Mouse (Mus musculus) cerebellum, adult 8-10 months (tissue): ENCODE data around the gene Myo1b.

Experiments used
- DNase-seq: peaks from one replicate; pipeline ENCODE4 v3.0.0; 2022

Gene Myo1b

GRCm38 (mm10) chr1:51845264-51846036 is 70.4 kb downstream of the Myo1b start:
- no peak for DNase-seq

DNA sequence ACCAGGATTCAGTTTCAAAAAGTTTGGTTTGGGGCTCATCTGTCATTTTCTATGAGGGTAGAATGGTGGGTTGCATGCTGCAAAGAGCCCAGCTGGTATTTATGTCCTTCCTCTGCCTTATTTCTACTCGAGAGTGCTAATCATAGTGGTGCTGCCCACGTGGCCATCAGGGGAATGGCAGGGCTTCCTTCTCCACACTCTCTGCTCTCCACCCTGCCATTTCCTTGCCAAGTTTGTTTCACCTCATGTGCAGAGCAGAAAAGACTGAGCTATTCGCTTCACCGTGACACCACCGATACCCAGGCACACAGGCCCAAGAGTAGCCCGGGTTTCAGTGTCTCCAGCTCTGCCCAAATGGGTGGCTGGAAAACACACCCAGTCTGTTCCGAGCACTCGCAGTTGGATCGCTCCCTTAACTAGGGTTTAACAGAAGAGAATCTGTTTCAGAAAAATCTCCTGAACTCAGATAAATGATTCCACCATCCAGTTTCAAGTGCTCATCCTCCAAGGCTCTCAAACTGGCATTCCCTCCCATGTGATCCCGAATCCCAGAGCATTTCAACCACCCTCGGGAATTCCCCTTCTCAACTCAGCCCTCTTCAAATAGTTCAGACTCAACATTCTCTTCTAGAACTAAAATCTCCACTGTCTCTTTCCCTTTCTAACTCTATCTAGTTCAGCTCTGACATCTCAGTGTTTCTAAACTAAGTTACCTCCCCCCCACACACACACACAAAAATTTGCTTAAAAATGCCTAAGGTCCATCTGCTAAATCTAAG is 77.8 kb downstream of the Myo1b start:
- DNase-seq: no peak

- no peak for DNase-seq
These were observed 78.6 kb downstream of the Myo1b start for GRCm38 (mm10) chr1:51837311-51837710.

- DNase-seq: no peak
These were observed 80.1 kb downstream of the Myo1b start for GRCm38 (mm10) chr1:51835795-51836194.

DNA sequence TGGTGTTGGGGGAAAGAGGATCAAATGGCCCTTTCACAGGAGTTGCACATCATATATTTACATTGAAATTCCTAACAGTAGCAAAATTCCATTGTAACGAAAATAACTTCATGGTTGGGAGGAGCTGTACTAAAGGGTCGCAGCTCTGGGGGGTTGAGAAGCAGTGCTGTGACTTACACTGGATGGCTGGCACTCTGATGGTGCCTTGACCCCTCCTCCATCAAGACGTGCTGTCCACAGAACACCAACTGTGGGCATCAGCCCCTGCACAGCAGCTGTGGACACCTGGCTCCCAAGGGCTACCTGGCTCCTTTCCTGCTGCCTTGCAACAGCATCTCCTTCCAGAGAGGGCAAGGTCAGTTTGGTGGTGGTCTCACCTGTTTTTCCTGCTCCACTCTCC is 81.8 kb downstream of the Myo1b start:
- no peak for DNase-seq

- no peak for DNase-seq
These were observed 86.5 kb downstream of the Myo1b start for GRCm38 (mm10) chr1:51829353-51829752.

- no peak for DNase-seq
These were observed 93.3 kb downstream of the Myo1b start for GRCm38 (mm10) chr1:51822531-51822930.

GRCm38 (mm10) chr1:51821701-51822495 is 94.0 kb downstream of the Myo1b start:
- no peak for DNase-seq

DNA sequence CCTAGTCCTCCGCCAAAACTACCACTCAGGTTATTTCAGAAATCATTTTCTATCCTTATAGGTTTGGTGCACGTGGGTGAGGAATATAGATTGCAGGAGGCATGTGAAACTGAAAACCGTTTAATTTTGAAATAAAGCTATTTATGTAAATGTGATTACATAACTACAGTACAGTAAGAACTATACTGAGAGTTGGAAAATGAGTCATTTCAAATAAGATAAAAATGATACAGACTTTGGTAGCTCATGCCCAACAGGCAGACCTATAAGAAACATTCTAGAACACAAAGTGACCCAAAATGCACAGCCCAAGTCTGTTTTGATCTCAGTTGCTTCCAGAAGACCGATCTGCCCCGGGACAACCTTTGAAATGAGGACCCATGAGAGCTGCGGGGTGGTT is 95.4 kb downstream of the Myo1b start:
- DNase-seq: no peak

- no peak for DNase-seq
These were observed 95.8 kb downstream of the Myo1b start for GRCm38 (mm10) chr1:51820013-51820441.

DNA sequence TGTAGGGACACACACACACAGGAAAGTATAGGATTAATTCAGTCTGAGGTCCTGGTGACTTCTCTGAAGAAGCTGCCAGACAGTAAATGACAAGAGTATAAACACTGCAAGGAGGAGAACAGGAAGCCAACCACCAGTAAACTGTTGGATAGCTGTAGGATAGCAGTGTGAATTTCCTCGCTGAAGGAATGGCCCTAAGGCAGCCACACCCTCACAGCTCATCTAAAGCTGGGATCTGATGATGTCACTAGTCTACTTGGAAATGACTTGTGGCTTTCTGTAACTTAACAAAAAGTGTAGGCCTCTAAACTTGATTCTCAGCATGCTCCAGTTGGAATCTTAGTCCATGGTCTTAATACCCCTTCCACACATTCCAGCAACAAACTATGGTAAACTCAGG is 100.2 kb downstream of the Myo1b start:
- no peak for DNase-seq

DNA sequence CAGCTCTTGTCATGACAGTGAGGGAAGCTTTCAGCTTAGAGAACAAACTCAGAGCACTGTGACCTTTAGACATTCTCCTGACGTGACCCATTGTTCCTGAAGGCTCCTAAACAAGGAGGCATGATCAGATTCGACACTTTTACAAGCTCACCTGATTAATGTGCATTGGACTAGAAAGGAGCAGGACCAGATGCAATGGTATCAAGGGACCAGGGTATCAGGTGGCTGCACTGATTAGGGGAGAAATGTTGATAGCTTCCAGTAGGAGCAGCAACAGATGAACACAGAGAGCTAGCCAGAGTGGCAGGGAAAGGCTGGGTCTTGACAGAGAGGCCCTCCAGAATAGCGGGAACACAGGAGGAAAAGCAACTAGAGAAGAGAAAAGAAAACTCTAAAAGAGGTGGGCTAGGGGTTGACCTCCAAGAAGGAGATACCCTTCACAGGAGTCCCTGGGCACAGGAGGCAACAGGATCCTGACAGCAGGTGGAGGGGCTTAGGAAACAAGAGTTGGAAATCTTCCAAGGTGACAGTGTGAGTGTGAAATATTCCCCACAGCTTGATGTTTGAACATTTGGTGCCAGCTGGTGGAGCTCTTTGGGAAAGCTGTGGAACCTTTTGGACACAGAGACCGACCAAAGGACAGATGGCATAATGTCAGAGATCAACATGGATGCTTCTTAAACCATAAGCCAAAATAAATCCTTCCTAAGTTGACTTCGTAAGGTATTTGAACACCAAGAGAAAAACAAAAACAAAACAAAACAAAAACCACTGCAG is 100.8 kb downstream of the Myo1b start:
- no peak for DNase-seq

DNA sequence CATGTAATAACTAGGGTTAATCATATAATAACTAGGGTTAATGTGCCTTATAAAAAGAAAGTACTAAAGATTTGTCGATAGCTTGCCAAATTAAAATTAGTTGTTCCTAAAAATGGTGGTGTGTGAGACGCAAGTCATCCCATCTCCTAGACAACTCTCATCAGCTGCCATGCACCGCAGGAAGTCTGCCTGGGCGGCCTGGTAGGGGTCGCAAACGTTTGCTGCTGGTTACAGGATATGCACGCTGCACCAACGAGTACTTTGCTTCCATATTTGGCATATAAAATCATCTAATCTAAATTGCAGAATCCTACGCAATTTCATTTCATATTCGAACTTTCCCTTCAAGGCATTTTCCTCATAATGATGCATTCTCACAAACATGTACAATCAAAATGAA is 107.0 kb downstream of the Myo1b start:
- DNase-seq: no peak

- no peak for DNase-seq
These were observed 107.6 kb downstream of the Myo1b start for GRCm38 (mm10) chr1:51808228-51808627.

DNA sequence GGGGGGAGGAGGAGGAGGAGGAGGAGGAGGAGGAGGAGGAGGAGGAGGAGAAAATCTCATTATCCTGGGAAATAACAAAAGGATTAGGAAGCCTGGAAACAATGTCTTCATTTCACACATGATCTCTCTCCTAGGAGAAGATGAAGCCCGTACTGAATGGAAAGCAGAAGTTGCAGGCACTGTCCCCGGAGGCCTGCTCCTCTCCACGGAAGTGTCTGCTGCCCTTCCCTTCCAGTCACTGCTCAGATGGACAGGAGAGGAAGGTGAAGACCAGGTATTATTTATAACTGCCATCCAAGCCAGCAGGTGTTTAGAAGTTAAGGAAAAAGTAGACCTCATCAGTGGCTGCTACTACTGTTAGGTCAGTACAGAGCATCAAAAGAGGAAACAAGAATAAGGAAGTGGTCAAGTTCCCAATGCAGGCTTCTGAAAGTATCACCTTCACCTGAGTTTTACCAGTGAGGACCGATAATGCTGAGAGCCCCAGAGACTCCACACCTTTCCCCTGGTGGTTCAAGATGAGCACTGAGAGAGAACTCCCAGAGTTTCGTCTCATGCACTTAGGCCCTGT is 110.7 kb downstream of the Myo1b start:
- DNase-seq: no peak

DNA sequence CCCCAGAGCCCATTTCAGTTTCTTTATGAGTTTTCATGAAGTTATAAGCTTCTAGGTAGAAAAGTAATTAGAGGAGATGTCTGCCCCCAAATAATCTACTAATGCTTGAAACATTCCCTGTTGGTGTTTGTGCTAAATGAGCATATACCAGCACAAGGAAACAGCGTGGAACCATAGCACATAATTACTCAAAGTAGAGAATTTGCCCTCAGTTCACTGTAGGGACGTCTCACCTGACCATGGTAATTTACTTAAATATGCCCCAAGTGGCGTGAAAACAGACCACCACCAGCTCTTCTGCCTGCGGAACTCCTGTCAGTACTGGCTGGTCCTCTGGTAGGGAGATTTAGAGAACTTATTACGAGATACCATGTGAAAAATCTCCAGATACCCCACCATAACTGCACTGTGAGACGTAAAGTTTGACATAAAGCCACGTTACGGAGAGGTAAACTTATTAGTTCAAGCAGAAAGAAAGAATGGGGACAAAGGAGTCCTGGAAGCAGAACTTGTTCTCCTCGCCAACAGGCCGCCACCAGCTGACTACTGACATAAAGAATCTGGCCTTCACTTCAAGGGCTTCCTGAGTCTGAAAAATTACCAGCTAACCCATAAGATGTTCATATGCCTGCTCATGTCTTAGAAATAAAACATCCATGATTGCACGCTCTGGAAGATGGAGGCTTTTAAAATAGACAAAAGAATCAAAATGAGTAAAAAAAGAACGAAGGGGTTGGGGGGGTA is 111.4 kb downstream of the Myo1b start:
- DNase-seq: no peak

DNA sequence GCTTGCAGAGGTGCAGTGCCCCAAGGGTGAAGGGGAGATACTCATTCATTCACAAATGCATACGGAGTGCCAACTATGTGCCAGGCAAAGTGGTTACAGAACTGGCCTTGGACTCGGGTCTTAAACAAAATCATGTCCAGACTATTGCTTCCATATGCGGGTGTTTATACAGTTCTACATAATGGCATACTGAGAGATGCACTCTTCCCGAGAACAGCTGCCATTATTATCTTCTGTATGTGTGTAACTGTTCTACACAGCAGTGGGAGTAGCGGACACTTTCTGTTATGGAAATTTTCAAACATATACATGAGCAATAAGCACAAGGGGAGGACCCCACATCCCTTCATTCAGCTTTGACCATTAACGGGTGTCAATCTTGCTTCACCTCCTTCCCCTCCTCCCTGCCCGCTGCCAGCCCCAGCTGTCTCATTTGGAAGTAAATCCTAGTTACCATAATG is 117.8 kb downstream of the Myo1b start:
- no peak for DNase-seq

GRCm38 (mm10) chr1:51795586-51796309 is 120.1 kb downstream of the Myo1b start:
- DNase-seq: no peak

- DNase-seq: no peak
These were observed 126.6 kb downstream of the Myo1b start for GRCm38 (mm10) chr1:51789269-51789668.

DNA sequence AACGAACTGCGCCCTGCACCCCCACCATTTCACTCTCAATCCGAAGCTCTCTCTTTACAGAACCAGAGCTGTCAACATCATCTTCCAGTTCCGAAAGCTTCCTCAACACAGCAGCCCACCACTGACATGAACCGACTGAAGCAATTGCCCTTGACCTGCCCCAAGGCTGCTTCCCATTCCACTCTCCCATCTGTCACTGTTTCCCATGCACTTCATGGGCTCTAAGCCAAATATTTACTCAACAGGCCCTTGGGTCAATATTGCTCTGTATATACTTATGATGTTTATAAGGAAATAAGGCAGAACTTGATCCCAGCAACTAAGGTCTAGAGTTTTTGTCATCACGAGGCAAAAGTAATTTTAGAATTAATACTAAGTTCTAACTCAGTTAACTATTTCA is 133.8 kb downstream of the Myo1b start:
- DNase-seq: no peak

DNA sequence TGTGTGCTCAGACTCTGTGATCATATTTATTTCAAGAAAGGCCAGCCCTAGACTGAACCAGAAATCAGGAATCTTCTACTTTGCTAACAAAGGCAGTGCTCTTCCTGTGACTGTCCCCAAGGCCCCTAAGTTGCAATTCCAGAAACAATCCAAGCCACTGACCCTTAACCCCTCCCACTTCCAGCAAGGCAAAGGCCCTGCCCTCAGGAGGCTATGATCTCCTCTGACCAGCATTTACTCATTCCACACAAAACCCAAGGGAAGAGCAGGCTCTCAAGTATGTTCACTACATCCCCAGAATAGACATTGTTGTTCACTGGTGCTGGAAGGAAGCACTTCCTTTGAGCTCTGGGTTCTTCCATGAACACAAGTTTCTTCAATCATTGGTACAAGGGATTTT is 135.5 kb downstream of the Myo1b start:
- DNase-seq: no peak
